Mouse (Mus musculus): Measurements from ENCODE around the gene Dhx16. TPM values are rescaled to one million over a fixed set of nuclear protein-coding genes. Genes with fewer than 3 reads are reported as not detected.
"Not testable (repeated sequence)": the region's sequence is repeated elsewhere in the genome, so short reads cannot be mapped to it uniquely, and the experiment has no call there.

Gene Dhx16
- polyA plus RNA-seq, 1 experiment = 64.3 TPM

- Histone ChIP-seq H3K27ac (ENCODE audit: insufficient read depth, low read depth, low read length) (no peak overlapping the region), H3K4me1 (ENCODE audit: control insufficient read depth, insufficient read depth, insufficient read length, low read length) (peaks cover 10% of the 10 kb centered on the region), H3K36me3 (ENCODE audit: control insufficient read depth, insufficient read depth, low read length) (peaks cover 71% of the 10 kb centered on the region), H3K4me3 (ENCODE audit: low read depth, low read length) (no peak overlapping the region), H3K27me3 (ENCODE audit: control insufficient read depth, insufficient read depth, low read length) (no peaks in the 10 kb centered on the region)
- TF ChIP-seq CTCF (IDR thresholded peaks at IDR 0.05; ENCODE audit: extremely low read depth, insufficient read length, insufficient replicate concordance, low read depth, low read length) (no peak), POLR2A (IDR thresholded peaks at IDR 0.05; ENCODE audit: low read depth, low read length) (no peak)
- 16% methylated on average over 1 of the region's 1 CpGs for WGBS
These were observed 47.9 kb downstream of the Dhx16 start for GRCm38 (mm10) chr17:35927471-35927870.

- H3K27ac ChIP-seq (ENCODE audit: insufficient read depth, low read depth, low read length) = no peak overlapping the region
- peaks cover 7% of the 10 kb centered on the region; the same call in 1 of the 2 replicates for H3K4me1 ChIP-seq (ENCODE audit: control insufficient read depth, insufficient read depth, insufficient read length, low read length)
- no peak overlapping the region for H3K4me3 ChIP-seq (ENCODE audit: low read depth, low read length)
- no peak for TF ChIP-seq CTCF (IDR thresholded peaks at IDR 0.05; ENCODE audit: extremely low read depth, insufficient read length, insufficient replicate concordance, low read depth, low read length)
- no peak for TF ChIP-seq POLR2A (IDR thresholded peaks at IDR 0.05; ENCODE audit: low read depth, low read length)
- no peaks in the 10 kb centered on the region for H3K27me3 ChIP-seq (ENCODE audit: control insufficient read depth, insufficient read depth, low read length)
- peaks cover 57% of the 10 kb centered on the region for H3K36me3 ChIP-seq (ENCODE audit: control insufficient read depth, insufficient read depth, low read length)
- WGBS = 93% methylated on average over 2 of the region's 2 CpGs
These were observed 49.9 kb downstream of the Dhx16 start for GRCm38 (mm10) chr17:35929534-35929933.

- Histone ChIP-seq H3K4me3 (ENCODE audit: low read depth, low read length) (no peak overlapping the region), H3K4me1 (ENCODE audit: control insufficient read depth, insufficient read depth, insufficient read length, low read length) (peaks cover 7% of the 10 kb centered on the region; the same call in 1 of the 2 replicates), H3K27ac (ENCODE audit: insufficient read depth, low read depth, low read length) (no peak overlapping the region), H3K36me3 (ENCODE audit: control insufficient read depth, insufficient read depth, low read length) (peaks cover 48% of the 10 kb centered on the region), H3K27me3 (ENCODE audit: control insufficient read depth, insufficient read depth, low read length) (no peaks in the 10 kb centered on the region)
- TF ChIP-seq POLR2A (IDR thresholded peaks at IDR 0.05; ENCODE audit: low read depth, low read length) = no peak
- no peak for TF ChIP-seq CTCF (IDR thresholded peaks at IDR 0.05; ENCODE audit: extremely low read depth, insufficient read length, insufficient replicate concordance, low read depth, low read length)
- 94% methylated on average over 12 of the region's 12 CpGs for WGBS
These were observed 51.0 kb downstream of the Dhx16 start for GRCm38 (mm10) chr17:35930627-35931026.

GRCm38 (mm10) chr17:35932608-35933007 lies 53.0 kb downstream of the Dhx16 start:
- H3K4me1 ChIP-seq (ENCODE audit: control insufficient read depth, insufficient read depth, insufficient read length, low read length) = no peaks in the 10 kb centered on the region
- WGBS = 83% methylated on average over 4 of the region's 4 CpGs
- no peak overlapping the region for H3K27ac ChIP-seq (ENCODE audit: insufficient read depth, low read depth, low read length)
- peaks cover 33% of the 10 kb centered on the region for H3K36me3 ChIP-seq (ENCODE audit: control insufficient read depth, insufficient read depth, low read length)
- no peaks in the 10 kb centered on the region for H3K27me3 ChIP-seq (ENCODE audit: control insufficient read depth, insufficient read depth, low read length)
- H3K4me3 ChIP-seq (ENCODE audit: low read depth, low read length) = no peak overlapping the region
- no peak for TF ChIP-seq POLR2A (IDR thresholded peaks at IDR 0.05; ENCODE audit: low read depth, low read length)
- TF ChIP-seq CTCF (IDR thresholded peaks at IDR 0.05; ENCODE audit: extremely low read depth, insufficient read length, insufficient replicate concordance, low read depth, low read length) = no peak

- not testable (repeated sequence) for H3K27me3 ChIP-seq (ENCODE audit: control insufficient read depth, insufficient read depth, low read length); H3K36me3 ChIP-seq (ENCODE audit: control insufficient read depth, insufficient read depth, low read length); H3K4me3 ChIP-seq (ENCODE audit: low read depth, low read length); H3K4me1 ChIP-seq (ENCODE audit: control insufficient read depth, insufficient read depth, insufficient read length, low read length); H3K27ac ChIP-seq (ENCODE audit: insufficient read depth, low read depth, low read length)
- 85% methylated on average over 14 of the region's 14 CpGs for WGBS
These were observed 56.1 kb downstream of the Dhx16 start for GRCm38 (mm10) chr17:35935763-35936162.

- no peaks in the 10 kb centered on the region for H3K27me3 ChIP-seq (ENCODE audit: control insufficient read depth, insufficient read depth, low read length)
- H3K4me1 ChIP-seq (ENCODE audit: control insufficient read depth, insufficient read depth, insufficient read length, low read length) = no peaks in the 10 kb centered on the region
- WGBS = 26% methylated on average over 2 of the region's 2 CpGs
- H3K27ac ChIP-seq (ENCODE audit: insufficient read depth, low read depth, low read length) = no peak overlapping the region
- no peaks in the 10 kb centered on the region for H3K36me3 ChIP-seq (ENCODE audit: control insufficient read depth, insufficient read depth, low read length)
- peak; percentile 86; the same call in 1 of the 2 replicates for TF ChIP-seq CTCF (IDR thresholded peaks at IDR 0.05; ENCODE audit: extremely low read depth, insufficient read length, insufficient replicate concordance, low read depth, low read length)
- TF ChIP-seq POLR2A (IDR thresholded peaks at IDR 0.05; ENCODE audit: low read depth, low read length) = no peak
- H3K4me3 ChIP-seq (ENCODE audit: low read depth, low read length) = no peak overlapping the region
These were observed 58.2 kb downstream of the Dhx16 start for GRCm38 (mm10) chr17:35937700-35938348.

GRCm38 (mm10) chr17:35939108-35939507 lies 59.5 kb downstream of the Dhx16 start:
- H3K4me1 ChIP-seq (ENCODE audit: control insufficient read depth, insufficient read depth, insufficient read length, low read length) = no peaks in the 10 kb centered on the region
- H3K4me3 ChIP-seq (ENCODE audit: low read depth, low read length) = no peak overlapping the region
- 65% methylated on average over 2 of the region's 2 CpGs for WGBS
- H3K27ac ChIP-seq (ENCODE audit: insufficient read depth, low read depth, low read length) = no peak overlapping the region
- H3K36me3 ChIP-seq (ENCODE audit: control insufficient read depth, insufficient read depth, low read length) = no peaks in the 10 kb centered on the region
- TF ChIP-seq CTCF (IDR thresholded peaks at IDR 0.05; ENCODE audit: extremely low read depth, insufficient read length, insufficient replicate concordance, low read depth, low read length) (no peak), POLR2A (IDR thresholded peaks at IDR 0.05; ENCODE audit: low read depth, low read length) (no peak)
- H3K27me3 ChIP-seq (ENCODE audit: control insufficient read depth, insufficient read depth, low read length) = no peaks in the 10 kb centered on the region

Measured in small intestine, adult 2 months (tissue).